ENCODE assay signal across 9 mouse cellular contexts in genomic region chr3:52843998-52844397, GRCm38 (mm10).
DNase-seq lines count a peak whose midpoint lies in the region; ATAC-seq and TF ChIP-seq lines count a peak whose summit lies in the region.
"Had no signal": no experiment of that assay in that cellular context is flagged by ENCODE, and none has a peak within 500 bp of the region (broad histone marks: within the 10 kb centered on the region; RNA-seq: fewer than 3 reads in every experiment).

No protein-coding gene starts in this region.

- no peaks in the 10 kb centered on the region for H3K36me3 ChIP-seq in lung, postnatal 0 days (ENCODE audit: insufficient read depth, low read length)

- H3K9ac ChIP-seq in lung, postnatal 0 days (replicated peaks; ENCODE audit: low read depth) = no peak overlapping the region

- H3K9me3 ChIP-seq in lung, postnatal 0 days (ENCODE audit: low read length) = no peaks in the 10 kb centered on the region

- TF ChIP-seq EP300 in lung, postnatal 0 days (IDR thresholded peaks at IDR 0.05) = no peak

- H3K4me3 ChIP-seq in lung, postnatal 0 days (ENCODE audit: low read depth, low read length) = no peak overlapping the region

- TF ChIP-seq CTCF in lung, postnatal 0 days (IDR thresholded peaks at IDR 0.05) = peak; percentile 97

- ATAC-seq in lung, postnatal 0 days = peak; percentile 57; the same call in 1 of the 2 replicates

- DNase-seq in CD4-positive helper T cell, adult 2 months (ENCODE audit: low read depth, low spot score) = peak; percentile 88
- peak; percentile 8 for DNase-seq in MEL-GATA-1-ER (ENCODE audit: extremely low read depth, low read depth)
- DNase-seq in cerebellum, adult 11-12 months = peak; percentile 52
- DNase-seq in gastrocnemius, adult 18-20 months (ENCODE audit: low spot score) = peak; percentile 89
- DNase-seq in layer of hippocampus, adult 11-12 months (ENCODE audit: low spot score) = peak; percentile 87
- DNase-seq in lung, postnatal 0 days (ENCODE audit: low spot score) = peak; percentile 89
- DNase-seq in right cerebral cortex, postnatal 14 days = peak; percentile 89
- peak; percentile 89 for DNase-seq in urinary bladder, postnatal 25 days (ENCODE audit: low spot score)

- H3K27ac ChIP-seq in lung, postnatal 0 days (ENCODE audit: low read length) = no peak overlapping the region
- H3K27ac ChIP-seq: macrophage had no signal

- WGBS in lung, postnatal 0 days = 24% methylated on average over 7 of the region's 7 CpGs

- H3K27me3 ChIP-seq in lung, postnatal 0 days (replicated peaks; ENCODE audit: insufficient read depth, low read length) = no peaks in the 10 kb centered on the region

- H3K4me2 ChIP-seq in lung, postnatal 0 days (replicated peaks; ENCODE audit: low read depth, low read length) = no peak overlapping the region

- H3K4me1 ChIP-seq in lung, postnatal 0 days (ENCODE audit: insufficient read depth, low read depth, low read length) = no peaks in the 10 kb centered on the region

Comparison
In these comparisons a context has a peak if more than half of its experiments do, and no peak if none do; other contexts are left out.
1. DNase-seq: peak in every context shown above with its lines; median percentile 89 in gastrocnemius, adult 18-20 months; 89 in lung, postnatal 0 days; 89 in right cerebral cortex, postnatal 14 days; 89 in urinary bladder, postnatal 25 days; 88 in CD4-positive helper T cell, adult 2 months; 87 in layer of hippocampus, adult 11-12 months; 52 in cerebellum, adult 11-12 months; 8 in MEL-GATA-1-ER.